Mouse (Mus musculus) liver, adult 2 months (tissue): ENCODE measurements around the gene Sulf2. TPM values are rescaled to one million over a fixed set of nuclear protein-coding genes. Genes with fewer than 3 reads are reported as not detected.

Experiments
- DNase-seq: peaks from one replicate; pipeline ENCODE4 v3.0.0-alpha.2; 2011; ENCODE audit warnings: low read depth, low spot score; ENCODE audit errors: extremely low read depth
- H3K27ac ChIP-seq: fragments of 200-500 bp; replicated peaks from 2 replicates; pipeline ENCODE4 v1.5.1; 2012; ENCODE audit warnings: low read depth, mild to moderate bottlenecking, control low read depth, inconsistent platforms, low read length; ENCODE audit not compliant: insufficient read depth
- H3K27me3 ChIP-seq: fragments of 200-500 bp; 2 replicates; pipeline ENCODE4 v1.6.1; 2012; ENCODE audit warnings: mild to moderate bottlenecking, moderate library complexity, low read length, inconsistent platforms; ENCODE audit not compliant: control insufficient read depth, insufficient read depth
- H3K36me3 ChIP-seq: fragments of 200-500 bp; 2 replicates; pipeline ENCODE4 v1.6.1; 2012; ENCODE audit warnings: low read length, inconsistent platforms; ENCODE audit not compliant: control insufficient read depth, insufficient read depth
- H3K4me1 ChIP-seq: fragments of 200-500 bp; 2 replicates; pipeline ENCODE4 v1.6.1; 2011; ENCODE audit warnings: low read length; ENCODE audit not compliant: control insufficient read depth, insufficient read depth
- H3K4me3 ChIP-seq: fragments of 200-500 bp; 2 replicates; pipeline ENCODE4 v1.5.1; 2011; ENCODE audit warnings: low read depth, mild to moderate bottlenecking, control low read depth, low read length, moderate library complexity; ENCODE audit not compliant: insufficient read depth
- H3K79me2 ChIP-seq: fragments of 200-500 bp; 2 replicates; pipeline ENCODE4 v1.6.1; 2012; ENCODE audit warnings: inconsistent platforms, mild to moderate bottlenecking, low read length, moderate library complexity; ENCODE audit not compliant: control insufficient read depth, insufficient read depth
- H3K9ac ChIP-seq: fragments of 200-500 bp; 2 replicates; pipeline ENCODE4 v1.6.1; 2012; ENCODE audit warnings: low read depth, mild to moderate bottlenecking, control low read depth, inconsistent platforms, low read length
- CTCF ChIP-seq: fragments of 200-500 bp; IDR thresholded peaks from 2 replicates; pipeline ENCODE4 v1.5.1; 2011; ENCODE audit warnings: low read depth, low read length, control low read depth
- POLR2A ChIP-seq: fragments of 200-500 bp; IDR thresholded peaks from 2 replicates; pipeline ENCODE4 v1.6.1; 2011; ENCODE audit warnings: low read length, control low read depth; ENCODE audit not compliant: insufficient read depth; ENCODE audit errors: extremely low read depth
- WGBS: fragments of 180-500 bp; shearing (Covaris S2); methylation state at CpG from one replicate; pipeline ENCODE4 v1.1.7; 2018; 5-methylcytosine and 5-hydroxymethylcytosine counted together
- polyA plus RNA-seq: library from polyadenylated mRNA; depleted of rRNA; stranded (reverse); fragments of >200 nt; gene quantifications from 2 replicates; pipeline ENCODE4 v1.2.3, GENCODE M21; 2012; rRNA removed
- total RNA-seq: library from RNA; depleted of rRNA; stranded (reverse); fragments of >200 nt; gene quantifications from 2 replicates; pipeline ENCODE4 v1.2.3, GENCODE M21; 2014; rRNA removed

The Sulf2 gene
- total RNA-seq = 7.8 and 9.9 TPM in 2 replicates
- 16.1 and 21.9 TPM in 2 replicates for polyA plus RNA-seq

DNA sequence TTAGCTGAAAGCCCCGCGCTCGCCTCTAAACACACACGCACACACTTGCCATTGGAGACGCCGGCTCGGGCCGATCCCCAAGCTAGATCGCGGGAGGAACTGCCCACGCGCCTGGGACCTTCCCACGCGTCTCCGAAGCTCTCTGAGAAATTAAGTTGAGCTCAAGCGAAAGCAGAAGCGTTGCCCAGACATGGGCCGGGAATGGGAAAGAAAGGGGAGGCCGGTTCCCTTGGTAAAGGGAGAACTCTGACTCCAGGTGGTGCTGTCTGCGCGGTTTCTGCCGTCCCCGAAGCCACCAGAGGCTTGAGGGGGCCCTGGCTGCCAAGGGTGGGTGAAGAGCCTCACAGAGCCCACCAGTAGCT lies at the start of gene Sulf2:
Gene Sulf2, minus strand, starts transcription at position 210 of the 362 bp plus-strand sequence.
- DNase-seq = peak; percentile 44
- no peak within 1 kb of the TSS for H3K27ac ChIP-seq
- under 1% methylated on average over 23 of the region's 23 CpGs for WGBS
- H3K4me3 ChIP-seq = peak within 1 kb of the TSS; percentile 62
- no peaks in the 10 kb centered on the region for H3K27me3 ChIP-seq
- no peaks in the 10 kb centered on the region for H3K79me2 ChIP-seq
- H3K9ac ChIP-seq = peak within 1 kb of the TSS; percentile 72
- H3K4me1 ChIP-seq = peaks cover 6% of the 10 kb centered on the region
- TF ChIP-seq POLR2A (no peak), CTCF (peak; percentile 80)
- H3K36me3 ChIP-seq = no peaks in the 10 kb centered on the region

GRCm38 (mm10) chr2:166204174-166204573 lies 48.7 kb upstream of the Sulf2 start:
- Histone ChIP-seq H3K4me1 (no peaks in the 10 kb centered on the region), H3K79me2 (no peaks in the 10 kb centered on the region), H3K36me3 (no peaks in the 10 kb centered on the region), H3K4me3 (no peak overlapping the region), H3K27ac (no peak overlapping the region), H3K27me3 (no peaks in the 10 kb centered on the region), H3K9ac (no peak overlapping the region)
- TF ChIP-seq CTCF (no peak), POLR2A (no peak)
- 87% methylated on average over 13 of the region's 13 CpGs for WGBS
- no peak for DNase-seq

DNA sequence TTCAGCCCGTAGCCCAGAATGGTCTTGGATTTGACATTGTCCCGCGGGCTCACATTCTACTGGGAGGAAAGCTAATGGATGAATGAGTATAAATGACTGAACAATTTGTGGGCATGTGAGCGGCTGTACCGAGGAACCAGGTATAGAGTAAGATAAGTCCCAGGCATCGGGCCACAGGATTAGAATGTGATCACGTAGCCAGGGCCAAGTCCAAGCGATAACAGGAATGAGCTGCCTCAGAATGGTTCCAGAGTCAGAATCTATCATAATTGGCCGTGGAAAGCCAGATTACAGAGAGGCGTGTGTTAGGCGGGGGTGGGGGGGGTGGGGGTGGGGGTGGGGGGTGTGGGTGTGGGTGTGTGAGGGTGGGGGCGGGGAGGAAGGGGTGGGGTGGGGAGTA lies 48.2 kb upstream of the Sulf2 start:
- no peak for TF ChIP-seq POLR2A
- no peak for TF ChIP-seq CTCF
- Histone ChIP-seq H3K4me1 (no peaks in the 10 kb centered on the region), H3K36me3 (no peaks in the 10 kb centered on the region), H3K4me3 (no peak overlapping the region), H3K9ac (no peak overlapping the region), H3K27me3 (no peaks in the 10 kb centered on the region), H3K27ac (no peak overlapping the region), H3K79me2 (no peaks in the 10 kb centered on the region)
- 88% methylated on average over 12 of the region's 12 CpGs for WGBS
- DNase-seq = no peak

GRCm38 (mm10) chr2:166197964-166198363 lies 42.5 kb upstream of the Sulf2 start:
- H3K27me3 ChIP-seq = no peaks in the 10 kb centered on the region
- TF ChIP-seq POLR2A (no peak), CTCF (no peak)
- H3K4me3 ChIP-seq = no peak overlapping the region
- H3K79me2 ChIP-seq = no peaks in the 10 kb centered on the region
- no peak overlapping the region for H3K27ac ChIP-seq
- H3K4me1 ChIP-seq = no peaks in the 10 kb centered on the region
- no peaks in the 10 kb centered on the region for H3K36me3 ChIP-seq
- no peak for DNase-seq
- H3K9ac ChIP-seq = no peak overlapping the region
- 78% methylated on average over 7 of the region's 7 CpGs for WGBS

GRCm38 (mm10) chr2:166197064-166197463 lies 41.6 kb upstream of the Sulf2 start:
- TF ChIP-seq POLR2A (no peak), CTCF (no peak)
- Histone ChIP-seq H3K27ac (no peak overlapping the region), H3K79me2 (no peaks in the 10 kb centered on the region), H3K9ac (no peak overlapping the region), H3K36me3 (no peaks in the 10 kb centered on the region), H3K27me3 (no peaks in the 10 kb centered on the region), H3K4me1 (no peaks in the 10 kb centered on the region), H3K4me3 (no peak overlapping the region)
- peak; percentile 62 for DNase-seq
- 73% methylated on average over 6 of the region's 6 CpGs for WGBS

DNA sequence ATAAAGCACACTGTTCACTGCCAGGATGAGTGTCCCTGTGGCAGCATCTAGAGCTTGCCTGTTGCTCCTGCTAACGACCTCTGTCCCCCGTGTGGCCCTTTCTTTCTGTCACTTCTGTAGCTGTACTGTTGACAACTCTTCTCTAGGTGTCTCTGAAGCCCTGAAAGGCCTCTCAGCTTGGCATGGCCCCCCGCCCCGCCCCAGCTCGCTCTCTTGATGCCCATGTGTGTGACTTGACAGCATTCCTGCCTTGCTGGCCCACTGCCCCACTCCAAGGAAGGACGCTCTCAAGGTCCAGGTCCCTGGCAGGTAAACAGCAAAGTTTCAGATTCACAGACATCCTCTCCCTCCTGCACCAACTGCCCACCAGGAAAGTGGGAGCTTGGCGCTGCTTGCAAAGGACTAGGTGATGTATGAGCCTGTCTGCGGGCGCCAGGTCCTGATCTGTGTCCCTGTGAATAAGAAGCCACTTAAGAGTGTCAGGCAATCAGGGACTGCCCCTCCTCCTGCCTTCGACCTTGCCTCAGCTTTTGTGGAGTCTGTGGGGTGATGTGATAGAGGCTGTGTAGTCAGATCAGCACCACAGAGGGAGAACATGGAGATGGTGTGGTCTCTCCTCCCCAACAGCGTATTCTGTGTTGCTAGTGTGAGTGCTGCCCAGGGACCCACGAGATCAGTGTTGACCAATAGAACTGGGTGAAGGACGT lies 40.8 kb upstream of the Sulf2 start:
- 79% methylated on average over 13 of the region's 13 CpGs for WGBS
- H3K4me3 ChIP-seq = no peak overlapping the region
- H3K27ac ChIP-seq = no peak overlapping the region
- DNase-seq = no peak
- no peak overlapping the region for H3K9ac ChIP-seq
- H3K27me3 ChIP-seq = no peaks in the 10 kb centered on the region
- H3K36me3 ChIP-seq = no peaks in the 10 kb centered on the region
- H3K79me2 ChIP-seq = no peaks in the 10 kb centered on the region
- H3K4me1 ChIP-seq = no peaks in the 10 kb centered on the region
- no peak for TF ChIP-seq CTCF
- no peak for TF ChIP-seq POLR2A
